Mouse (Mus musculus) heart, adult 9 months (tissue): Measurements from ENCODE around the gene Zhx3.

Experiments used
- DNase-seq, 2 experiments: peaks; one replicate each; pipeline ENCODE4 v3.0.0; 2022; ENCODE audit warnings: low spot score in 2 of 2

Gene Zhx3

DNA sequence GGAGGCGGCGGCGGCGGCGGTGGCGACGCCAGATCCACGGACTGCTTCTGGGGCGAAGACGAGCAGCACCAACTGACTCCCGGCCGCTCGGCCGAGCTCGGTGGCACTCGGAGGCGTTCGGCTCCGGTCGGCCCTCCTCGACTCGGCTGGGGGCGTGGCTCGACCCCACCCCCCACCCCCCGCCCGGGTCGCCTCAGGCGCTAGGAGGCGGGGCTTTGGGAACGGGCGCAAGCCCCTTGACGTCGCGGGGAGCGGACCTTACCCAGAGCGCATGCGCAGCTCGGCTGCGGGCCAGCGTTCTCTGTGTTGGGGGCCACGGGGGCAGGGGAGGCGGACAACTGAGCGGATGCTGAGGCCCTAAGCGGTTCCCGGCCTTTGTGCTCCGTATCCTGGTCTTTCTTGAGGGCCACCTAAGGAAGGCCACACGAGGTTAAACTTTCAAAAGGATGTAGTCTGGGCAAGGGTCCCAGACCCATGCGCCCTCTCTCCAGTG, at the start of gene Zhx3:
Gene Zhx3 (minus strand): TSS at position 109 of the 493 bp plus-strand sequence.
- DNase-seq, result peak; percentile 94 to 96

DNA sequence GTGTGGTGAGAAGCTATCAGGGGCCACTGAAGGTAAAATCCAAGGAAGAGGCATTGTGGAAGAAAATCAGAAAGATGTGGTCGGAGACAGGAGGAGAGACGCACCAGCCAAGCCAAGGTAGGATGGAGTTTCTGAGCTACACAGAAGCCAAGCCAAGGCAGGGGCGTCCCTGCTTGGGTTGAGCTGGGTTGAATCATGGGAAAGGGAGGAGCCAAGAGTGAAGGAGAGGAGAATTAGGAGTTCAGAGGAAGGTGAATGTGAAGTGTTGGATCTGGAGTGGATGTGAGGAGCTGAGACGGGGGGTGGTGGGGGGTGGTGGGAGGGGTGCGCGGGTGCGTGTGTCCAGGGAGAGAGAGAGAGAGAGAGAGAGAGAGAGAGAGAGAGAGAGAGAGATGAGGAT, 48.5 kb upstream of the Zhx3 start:
- DNase-seq, result no peak

DNA sequence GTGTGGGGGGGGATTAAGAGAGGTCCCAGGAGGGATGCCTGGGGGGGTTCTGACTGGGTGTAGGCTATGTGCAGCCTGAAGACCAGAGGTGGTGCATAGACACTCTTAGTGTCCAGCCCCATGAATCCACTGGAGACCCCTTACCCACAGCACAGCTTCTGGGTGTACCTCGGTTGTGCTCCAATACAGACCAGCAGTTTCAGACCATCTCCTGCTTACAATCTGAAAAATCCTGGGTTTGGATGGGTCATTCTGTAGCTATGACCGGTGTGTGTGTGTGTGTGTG, 46.1 kb upstream of the Zhx3 start:
- no peak for DNase-seq

DNA sequence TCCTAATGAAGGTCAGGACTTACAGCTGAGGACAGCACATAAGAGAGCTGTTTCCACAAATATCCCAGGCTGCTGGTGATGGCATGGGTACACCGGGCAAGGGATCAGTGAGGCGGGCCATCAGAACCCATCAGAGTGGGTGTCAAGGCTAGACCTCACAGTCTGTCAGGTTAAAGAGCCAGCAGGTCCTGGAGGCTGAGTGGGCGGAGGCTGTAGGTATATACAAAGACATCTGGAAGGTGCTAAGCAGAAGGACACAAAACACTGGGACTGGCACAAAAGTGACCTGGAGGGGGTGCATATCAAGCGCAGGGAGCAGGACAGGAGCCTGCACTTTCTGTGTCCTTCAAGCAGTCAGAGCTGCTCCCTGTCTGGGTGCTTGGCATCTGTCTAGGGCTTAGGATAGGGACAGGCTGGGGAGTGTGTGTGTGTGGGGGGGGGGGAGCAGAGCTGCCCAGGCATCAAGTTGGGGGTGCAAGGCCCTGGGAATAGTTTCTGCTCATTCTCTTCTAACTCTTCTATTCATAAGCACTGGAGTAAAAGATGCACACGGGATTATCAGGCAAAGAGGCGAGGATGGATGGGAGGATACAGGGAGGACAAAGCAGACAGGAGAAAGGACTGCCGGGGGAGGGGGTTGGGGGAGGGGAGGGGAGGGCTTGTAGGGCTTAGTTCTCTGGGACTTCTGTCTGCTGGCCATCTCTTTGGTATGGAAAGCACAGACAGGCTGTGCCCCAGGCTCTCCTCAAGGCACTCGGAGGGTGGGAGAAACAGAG, 45.5 kb upstream of the Zhx3 start:
- no peak for DNase-seq

DNA sequence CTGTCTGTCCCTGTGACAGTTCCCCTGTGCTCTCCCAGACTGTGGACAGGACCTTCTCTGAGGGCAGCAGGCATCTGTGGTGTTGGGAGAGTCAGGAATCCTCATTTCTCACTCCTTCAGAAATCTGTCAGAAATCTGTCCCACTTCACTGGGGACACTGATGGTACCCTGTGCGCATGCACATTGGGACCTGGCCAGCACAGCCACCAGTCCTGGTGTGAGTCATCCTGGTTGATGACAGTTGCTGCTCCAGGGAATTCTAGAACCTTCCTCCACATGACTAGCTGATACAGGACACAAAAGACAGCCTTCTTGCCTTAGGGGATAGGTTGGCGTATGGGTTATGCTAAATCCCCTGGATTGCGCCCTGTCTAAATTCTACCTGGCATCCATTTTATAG, 44.5 kb upstream of the Zhx3 start:
- no peak for DNase-seq

DNA sequence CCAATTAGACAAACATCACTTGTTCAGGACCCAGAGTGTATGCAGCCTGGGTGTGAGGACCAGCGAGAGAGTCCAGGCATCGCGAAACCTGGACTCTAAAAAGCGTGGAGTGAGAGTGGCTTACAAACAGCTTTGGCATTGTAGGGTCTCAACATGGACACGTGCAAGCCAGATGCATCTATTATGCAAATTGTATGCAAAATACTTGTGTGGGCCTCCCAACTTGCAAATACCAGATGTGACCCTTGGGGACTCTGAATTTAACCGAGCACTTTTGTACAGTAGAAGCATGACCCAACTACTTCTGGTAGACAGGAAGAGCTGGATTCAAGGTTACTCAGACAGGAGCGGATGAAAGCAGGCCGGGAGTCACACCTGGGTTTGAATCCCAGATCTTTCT, 43.9 kb upstream of the Zhx3 start:
- DNase-seq, result no peak

DNA sequence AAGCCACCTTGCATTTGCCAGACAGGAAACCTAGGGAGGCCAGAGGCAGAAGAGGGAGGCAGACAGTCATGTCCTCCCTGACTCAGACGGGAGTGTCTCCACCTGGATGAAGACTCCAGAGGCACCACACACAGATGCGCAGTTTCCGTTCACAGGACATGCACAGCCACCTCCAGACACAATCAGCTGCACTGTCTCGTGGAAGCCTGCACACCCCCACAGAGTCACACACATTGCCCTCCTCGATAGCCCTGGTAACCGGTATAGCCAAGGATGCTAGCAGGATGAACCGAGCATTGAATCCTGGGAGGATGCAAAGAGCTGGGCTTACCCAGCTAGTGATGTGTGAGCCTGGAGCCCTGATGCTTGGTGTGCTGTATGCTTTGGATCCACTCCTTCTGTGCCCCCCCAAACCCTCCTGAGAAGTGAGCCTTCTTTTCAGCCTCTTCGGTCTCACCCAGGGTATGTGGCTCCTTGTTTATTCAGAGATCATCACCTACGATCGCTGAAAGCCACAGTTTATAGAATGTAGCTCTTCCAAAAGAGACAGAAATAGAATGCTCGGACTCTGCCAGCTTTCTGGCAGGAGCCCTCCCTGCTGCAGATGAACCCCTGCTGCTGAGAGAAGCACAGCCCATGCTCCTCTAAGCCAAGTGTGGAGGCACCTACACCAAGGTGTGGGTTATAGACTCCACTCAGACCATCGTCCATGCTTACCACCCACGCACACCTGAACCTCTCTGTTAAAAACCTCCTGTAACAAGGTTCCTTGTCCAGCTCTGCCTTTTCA, 43.2 kb upstream of the Zhx3 start:
- no peak for DNase-seq

DNA sequence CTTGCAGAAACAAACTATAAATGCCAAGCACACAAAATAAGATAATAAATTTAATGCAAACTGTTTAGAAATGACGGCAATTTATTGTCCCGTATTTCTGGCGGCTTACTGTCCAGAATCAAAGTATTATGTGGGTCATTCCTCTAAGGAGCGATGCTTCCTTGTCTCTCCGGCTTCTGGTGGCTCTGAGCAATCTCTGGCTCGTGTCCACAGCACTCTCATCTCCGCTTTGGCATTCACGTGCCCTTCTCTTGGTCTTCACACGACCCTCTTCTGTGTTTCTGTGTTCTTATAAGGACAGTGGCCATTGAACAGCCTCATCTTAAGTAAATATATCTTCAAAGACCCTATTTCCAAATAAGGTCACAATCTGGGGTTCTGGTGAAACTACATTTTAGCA, 41.9 kb upstream of the Zhx3 start:
- no peak for DNase-seq

DNA sequence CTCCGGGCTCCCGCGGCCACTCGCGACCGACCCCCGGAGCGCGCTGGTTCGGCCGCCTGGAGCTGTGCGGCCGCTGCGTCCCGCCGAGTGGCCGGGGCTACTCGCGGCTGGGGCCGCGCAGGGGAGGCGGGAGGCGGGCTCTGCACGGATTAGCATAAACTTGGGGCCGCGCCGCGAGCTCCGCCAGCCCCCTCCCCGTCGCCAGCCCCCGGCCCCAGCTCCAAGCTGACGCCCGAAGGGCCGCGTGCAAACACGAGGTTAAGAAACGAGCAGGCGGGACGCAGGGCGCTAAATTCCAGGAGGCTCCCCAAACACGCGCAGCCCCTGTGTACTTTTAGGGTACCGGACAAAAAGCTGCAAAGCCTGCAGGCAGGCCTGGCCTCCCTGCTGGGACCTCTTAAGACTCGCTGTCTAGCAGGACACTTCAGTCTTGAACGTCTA, 39.5 kb upstream of the Zhx3 start, which contains the start of gene Emilin3:
Gene Emilin3 (minus strand): TSS at position 98 of the 441 bp plus-strand sequence.
- no peak for DNase-seq

DNA sequence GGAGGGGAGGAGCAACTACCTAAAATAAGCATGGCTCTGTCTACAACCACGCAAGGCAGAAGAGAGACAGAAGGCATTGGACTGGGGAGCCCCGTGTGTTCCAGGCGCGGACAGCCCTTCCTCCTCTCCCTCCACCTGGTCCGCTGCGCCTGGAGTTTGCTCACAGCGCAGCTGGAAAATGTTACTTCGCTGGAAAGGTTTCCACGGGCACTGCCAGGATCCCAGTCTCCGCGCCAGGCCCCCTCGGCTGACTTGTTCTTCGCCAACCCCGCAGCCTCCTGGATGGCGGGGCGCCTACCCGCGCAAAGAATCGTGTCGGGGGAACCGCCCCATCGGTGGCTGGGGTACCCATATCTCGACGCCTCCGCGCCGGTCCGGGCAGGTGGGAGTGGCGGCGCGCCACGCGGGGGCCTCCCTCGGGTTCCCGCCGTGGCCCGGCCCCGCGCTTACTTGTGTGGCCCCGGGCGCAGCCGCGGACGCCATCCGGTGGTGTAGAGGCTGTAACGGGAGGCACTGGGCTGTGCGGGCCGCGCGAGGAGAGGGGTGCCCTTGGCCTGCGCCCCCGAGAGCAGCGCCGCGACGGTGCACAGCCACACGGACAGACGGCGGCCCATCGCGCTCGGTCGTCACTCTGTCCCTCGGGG, 38.9 kb upstream of the Zhx3 start:
- DNase-seq, result no peak

DNA sequence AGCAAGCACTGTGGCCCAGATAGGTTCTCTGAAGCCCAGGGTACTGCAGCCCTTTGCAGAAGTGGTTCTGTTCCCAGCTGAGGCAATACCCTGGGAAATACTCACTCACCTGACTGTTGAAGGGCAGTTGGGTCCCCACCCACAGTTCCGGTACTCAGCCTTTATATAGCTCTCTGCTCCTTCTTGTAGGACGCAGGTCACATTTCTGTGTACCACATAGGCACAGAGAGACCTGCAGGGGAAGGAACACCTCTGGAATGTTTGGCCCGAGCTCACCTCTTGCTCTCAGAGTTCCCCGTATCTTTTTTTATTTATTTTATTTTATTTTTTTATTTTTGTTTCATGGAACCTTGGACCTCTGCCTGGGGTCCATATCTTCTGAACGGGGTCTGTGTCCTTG, 37.8 kb upstream of the Zhx3 start:
- DNase-seq, result no peak

DNA sequence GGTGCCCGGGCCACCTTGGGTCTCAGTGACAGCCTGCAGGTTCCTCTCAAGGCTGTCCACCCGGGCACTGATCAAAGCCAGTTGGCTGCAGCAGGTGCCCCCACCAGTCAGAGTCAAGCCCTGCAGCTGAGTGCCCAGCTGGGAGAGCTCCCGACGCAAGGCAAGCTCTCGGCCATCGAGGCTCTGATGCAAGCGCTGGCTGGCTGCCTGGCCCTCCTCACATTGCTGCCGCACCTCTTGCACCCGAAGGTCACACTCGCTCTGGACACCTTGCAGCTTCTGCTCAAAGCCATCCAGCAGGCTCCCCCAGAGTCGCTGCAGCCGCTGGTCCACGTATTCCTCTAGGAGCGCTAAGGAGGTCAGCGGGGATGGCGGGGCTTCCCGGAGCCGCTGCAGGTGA, 35.8 kb upstream of the Zhx3 start:
- no peak for DNase-seq

DNA sequence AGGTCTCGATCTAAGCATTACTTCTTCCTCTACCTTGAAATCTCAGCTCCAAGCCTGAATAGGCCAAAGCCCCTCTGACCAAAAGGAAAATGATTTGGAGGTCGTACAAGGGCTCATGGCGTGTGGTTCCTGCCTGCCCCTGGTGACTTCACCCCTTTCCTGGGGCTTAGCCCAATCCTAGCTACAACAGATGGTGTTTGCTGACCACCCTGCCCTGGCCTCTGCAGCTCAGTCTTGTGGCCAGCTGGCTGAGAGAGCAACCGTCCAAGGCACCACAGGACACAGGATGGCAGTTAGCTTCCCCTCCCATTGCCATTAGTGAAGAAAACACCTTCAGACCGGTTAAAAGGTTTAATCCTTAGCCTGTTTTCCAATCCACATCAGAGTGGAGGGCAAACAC, 33.3 kb upstream of the Zhx3 start:
- no peak for DNase-seq

DNA sequence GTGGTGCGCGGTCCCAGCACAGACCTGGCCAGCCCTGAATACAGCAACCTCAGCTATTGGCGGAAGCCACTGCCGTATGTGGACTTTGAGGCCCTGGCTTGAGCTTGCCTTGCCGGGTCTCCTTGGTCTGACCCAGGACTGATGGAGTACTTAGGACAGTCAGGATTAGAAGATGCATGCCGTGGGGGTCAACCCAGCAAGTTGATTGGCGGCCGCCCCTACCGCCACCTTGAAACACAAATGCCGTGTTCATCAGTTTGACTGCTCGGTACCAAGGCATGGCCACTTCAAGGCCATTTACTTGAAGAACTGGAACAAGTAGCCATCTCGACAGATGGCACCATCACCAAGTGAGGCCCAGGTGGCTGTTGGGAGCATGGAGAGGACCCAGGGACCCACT, 32.5 kb upstream of the Zhx3 start:
- DNase-seq, result no peak

DNA sequence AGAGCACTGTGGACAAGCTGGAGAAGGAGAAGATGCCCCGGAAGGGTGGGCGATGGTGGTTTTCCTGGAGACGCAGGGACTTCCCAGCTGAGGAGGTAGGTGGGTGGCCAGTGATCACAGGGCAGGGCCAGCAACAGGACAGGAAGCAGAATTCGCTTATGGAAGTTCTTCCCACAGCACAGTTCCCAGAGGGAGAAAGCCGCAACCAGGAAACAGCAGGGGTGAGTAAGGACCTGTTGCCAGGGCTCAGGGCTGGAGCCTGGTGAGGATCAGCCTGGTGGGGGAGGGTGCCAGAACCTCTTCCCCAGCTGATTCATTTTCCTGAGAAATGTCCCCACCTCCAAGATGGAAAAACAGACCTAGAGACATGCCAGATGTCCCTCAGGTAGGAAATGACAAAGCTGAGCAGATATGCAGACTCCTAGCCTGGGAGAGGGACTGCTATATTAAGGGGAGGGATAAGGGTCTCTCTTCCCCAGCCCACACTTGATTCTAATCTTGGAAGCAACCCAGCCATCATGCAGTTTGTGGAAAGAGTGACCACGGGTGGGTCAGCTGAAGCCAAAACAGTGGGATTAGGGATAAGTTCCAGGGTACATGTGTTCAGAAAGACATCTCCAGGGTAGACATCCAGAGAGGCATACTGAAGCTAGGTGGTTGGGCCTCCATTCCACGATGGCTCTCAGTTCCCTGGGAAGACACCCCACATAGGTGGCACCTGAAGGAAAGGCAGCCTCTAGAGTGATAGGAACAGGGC, 29.0 kb upstream of the Zhx3 start:
- DNase-seq, result no peak

DNA sequence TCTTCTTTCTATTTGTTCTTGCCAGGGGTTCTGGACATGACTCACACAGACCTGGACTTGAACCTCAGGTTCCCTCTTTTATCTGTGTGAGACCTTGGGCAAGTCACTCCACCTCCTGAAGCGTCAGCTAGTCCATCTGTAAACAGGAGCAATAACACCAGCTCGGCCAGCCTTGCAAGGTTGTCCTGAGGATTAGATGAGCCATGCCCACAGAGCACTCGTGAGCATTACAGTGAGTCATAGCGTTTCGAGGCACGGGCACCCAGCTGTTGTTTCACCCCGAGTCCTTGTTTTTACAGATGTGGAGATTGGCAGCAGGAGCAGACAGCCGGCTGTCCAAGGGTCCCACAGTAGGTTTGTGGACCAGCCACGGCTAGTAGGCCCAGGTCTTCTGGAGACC, 18.9 kb upstream of the Zhx3 start:
- no peak for DNase-seq

DNA sequence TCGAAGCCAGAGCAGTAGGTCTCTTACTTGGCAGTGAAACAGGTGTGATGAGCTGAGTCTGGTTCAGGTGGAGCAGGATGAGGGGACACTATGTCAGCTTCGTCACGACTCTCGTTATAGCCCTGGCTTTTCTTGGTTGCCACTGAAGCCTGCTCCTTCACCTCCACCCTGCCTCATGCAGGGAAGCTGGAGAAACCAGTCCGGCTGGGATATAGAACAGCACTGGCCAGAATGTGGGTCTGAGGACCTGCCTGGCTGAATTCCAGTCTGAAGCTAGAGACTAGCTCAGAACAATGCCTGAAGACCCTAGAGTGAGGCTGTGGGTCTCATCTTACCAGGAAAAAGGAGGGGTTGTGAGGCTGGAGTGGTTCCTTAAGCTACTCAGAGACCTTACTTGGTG, 18.2 kb upstream of the Zhx3 start:
- DNase-seq, result no peak

DNA sequence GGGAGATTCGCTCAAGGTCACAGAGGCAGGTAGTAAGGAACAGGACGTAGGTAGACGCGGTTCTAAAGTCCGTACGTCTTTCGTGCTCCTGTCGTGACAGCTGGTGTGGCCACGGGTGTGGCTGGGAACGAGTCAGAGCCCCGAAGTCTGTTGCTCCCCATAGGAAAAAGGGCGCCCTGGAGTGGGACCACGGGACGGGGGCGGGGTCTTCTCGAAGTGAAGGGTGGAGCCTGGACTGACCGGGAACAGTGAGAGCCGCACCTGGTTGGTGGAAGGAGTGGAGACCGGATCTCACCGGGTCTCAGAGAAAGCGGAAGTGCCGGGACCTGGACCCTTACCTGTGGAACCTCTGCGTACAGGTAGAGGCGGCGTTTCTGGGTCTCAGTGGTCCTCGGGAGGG, 15.1 kb upstream of the Zhx3 start:
- no peak for DNase-seq

DNA sequence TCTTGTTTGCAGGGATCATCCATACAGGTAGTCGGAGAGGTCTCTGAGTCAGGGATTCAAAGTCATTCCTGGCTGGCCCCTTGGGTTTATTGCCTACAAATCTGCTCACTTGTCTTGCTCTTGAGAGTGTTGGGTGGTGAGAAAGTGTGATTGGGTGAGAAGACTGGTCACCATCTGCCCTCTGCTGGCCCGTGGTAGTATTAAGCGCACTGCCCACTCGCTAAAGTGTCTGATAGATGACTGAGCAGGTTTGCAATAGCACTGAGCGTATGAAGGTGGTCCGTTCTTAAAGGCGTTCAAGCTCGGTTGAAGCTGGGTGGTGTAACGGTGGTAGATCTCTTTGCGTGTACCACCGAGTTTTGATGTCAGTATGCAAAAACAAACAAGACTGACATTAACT, 14.5 kb upstream of the Zhx3 start:
- peak; percentile 64 to 87 for DNase-seq

DNA sequence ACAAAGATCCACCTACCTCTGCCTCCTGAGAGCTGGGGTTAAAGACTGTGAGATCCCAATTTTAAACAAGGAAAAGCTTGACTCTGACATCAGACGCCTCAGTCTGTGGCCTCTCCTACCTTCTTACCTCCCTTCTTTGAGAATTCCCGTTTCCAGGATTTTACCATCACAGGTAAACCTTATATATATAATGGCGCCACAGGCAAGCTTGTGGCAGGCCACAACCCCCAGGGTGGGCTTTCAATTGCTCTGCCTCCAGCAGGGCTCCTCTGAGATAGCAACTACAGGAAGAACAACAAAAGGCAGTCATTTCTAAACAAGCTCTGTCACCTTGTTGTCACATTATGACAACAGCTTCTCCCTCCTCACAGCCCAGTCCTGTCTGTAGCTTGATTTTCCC, 13.4 kb upstream of the Zhx3 start:
- DNase-seq, result no peak

DNA sequence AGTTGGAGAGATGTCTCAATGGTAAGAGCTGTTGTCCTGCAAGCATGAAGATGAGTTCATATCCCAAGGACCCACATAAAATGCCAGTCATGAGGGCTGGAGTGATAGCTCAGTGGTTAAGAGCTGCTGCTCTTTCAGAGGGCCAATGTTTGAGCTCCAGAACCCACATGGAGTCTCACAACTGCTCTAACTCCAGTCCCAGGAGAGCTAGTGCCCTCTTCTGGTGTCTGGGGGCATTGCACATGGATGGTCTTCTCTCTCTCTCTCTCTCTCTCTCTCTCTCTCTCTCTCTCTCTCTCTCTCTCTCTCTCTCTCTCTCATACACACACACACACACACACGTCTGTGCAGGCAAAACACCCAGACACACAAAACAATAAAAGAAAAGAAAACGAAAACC, 12.0 kb upstream of the Zhx3 start:
- DNase-seq, result no peak

DNA sequence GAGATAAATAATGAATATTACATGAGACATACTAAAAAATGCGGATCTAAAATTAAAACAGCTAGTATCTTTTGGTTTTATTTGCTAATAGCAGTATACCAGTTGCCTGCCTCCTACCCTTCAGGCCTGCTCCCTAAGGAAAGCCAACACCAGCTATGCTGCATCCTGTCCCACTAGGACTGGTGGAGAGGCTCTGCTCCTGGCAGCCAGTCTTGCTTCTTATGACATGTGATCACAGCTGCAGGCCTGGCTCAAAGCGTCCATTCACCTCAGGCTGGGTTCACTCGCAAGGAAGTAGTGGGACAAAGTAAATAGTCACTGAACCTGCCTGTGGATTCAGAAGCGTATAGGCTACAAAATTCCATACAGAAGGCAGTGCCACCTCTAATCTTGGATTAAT, 11.1 kb upstream of the Zhx3 start:
- DNase-seq, result peak; percentile 88
